Mouse (Mus musculus): Measurements from ENCODE around the gene Vmn2r60. TPM values are rescaled to one million over a fixed set of nuclear protein-coding genes. Genes with fewer than 3 reads are reported as not detected.
"Not testable (repeated sequence)": the region's sequence is repeated elsewhere in the genome, so short reads cannot be mapped to it uniquely, and the experiment has no call there.

The Vmn2r60 gene
- not detected in 2 replicates for polyA plus RNA-seq (2016; fragmentation: Nextera tagmentation; extraction: Ambion mirVana)

- Histone ChIP-seq H3K4me1 (replicated peaks) (no peaks in the 10 kb centered on the region), H3K4me3 (no peak within 1 kb of the TSS), H3K27me3 (replicated peaks) (no peaks in the 10 kb centered on the region), H3K9ac (no peak within 1 kb of the TSS), H3K4me2 (no peak within 1 kb of the TSS), H3K27ac (ENCODE audit: poor library complexity, severe bottlenecking) (no peak within 1 kb of the TSS), H3K9me3 (replicated peaks) (peaks cover 11% of the 10 kb centered on the region; the same call in 1 of the 2 replicates), H3K36me3 (no peaks in the 10 kb centered on the region)
- no peak for ATAC-seq (ENCODE audit: insufficient number of reproducible peaks, low FRiP score)
- 74% methylated on average over 2 of the region's 2 CpGs for WGBS
Measured at GRCm38 (mm10) chr7:42107470-42107869, at the start of gene Vmn2r60. Vmn2r60 (plus strand) TSS chr7:42107770.

GRCm38 (mm10) chr7:42058923-42059322 is 48.6 kb upstream of the Vmn2r60 start, which contains the start of gene Vmn2r59:
Vmn2r59 (minus strand) TSS chr7:42059023.
- Histone ChIP-seq H3K36me3 (no peaks in the 10 kb centered on the region), H3K4me1 (replicated peaks) (no peaks in the 10 kb centered on the region), H3K4me2 (no peak within 1 kb of the TSS), H3K27ac (ENCODE audit: poor library complexity, severe bottlenecking) (no peak within 1 kb of the TSS), H3K9ac (no peak within 1 kb of the TSS), H3K27me3 (replicated peaks) (no peaks in the 10 kb centered on the region), H3K9me3 (replicated peaks) (peaks cover 5% of the 10 kb centered on the region; the same call in 1 of the 2 replicates), H3K4me3 (no peak within 1 kb of the TSS)
- ATAC-seq (ENCODE audit: insufficient number of reproducible peaks, low FRiP score), result no peak

- H3K27me3 ChIP-seq (replicated peaks); H3K4me2 ChIP-seq; H3K4me3 ChIP-seq; ATAC-seq (ENCODE audit: insufficient number of reproducible peaks, low FRiP score); H3K9ac ChIP-seq; H3K36me3 ChIP-seq; H3K4me1 ChIP-seq (replicated peaks); H3K27ac ChIP-seq (ENCODE audit: poor library complexity, severe bottlenecking): not testable (repeated sequence)
- H3K9me3 ChIP-seq (replicated peaks), result peaks cover 12% of the 10 kb centered on the region; the same call in 1 of the 2 replicates
- 66% methylated on average over 14 of the region's 14 CpGs for WGBS
Measured at GRCm38 (mm10) chr7:42107061-42107460, 509 bp upstream of the Vmn2r60 start.

Other genes with a start within 250 kb of the Vmn2r60 start
- not detected in 2 replicates for gene Vmn2r58, start 235.1 kb upstream of the Vmn2r60 start, polyA plus RNA-seq (2016; fragmentation: Nextera tagmentation; extraction: Ambion mirVana)
- not detected in 2 replicates for gene Vmn2r59, start 48.7 kb upstream of the Vmn2r60 start, polyA plus RNA-seq (2016; fragmentation: Nextera tagmentation; extraction: Ambion mirVana)
- not detected in 2 replicates for gene Vmn2r61, start 152.3 kb downstream of the Vmn2r60 start, polyA plus RNA-seq (2016; fragmentation: Nextera tagmentation; extraction: Ambion mirVana)

All from heart, embryonic 12.5 days (tissue).